Mouse (Mus musculus): ENCODE results near the gene Tmem108. TPM values are rescaled to one million over a fixed set of nuclear protein-coding genes. Genes with fewer than 3 reads are reported as not detected.

Gene Tmem108
- polyA plus RNA-seq, 1 experiment from 2014 or later = 4.6 TPM

GRCm38 (mm10) chr9:103471784-103472183 is 289.9 kb downstream of the Tmem108 start:
- no peak for ATAC-seq
- Histone ChIP-seq H3K4me1 (peaks cover 11% of the 10 kb centered on the region), H3K27ac (no peak overlapping the region), H3K4me3 (no peak overlapping the region), H3K27me3 (replicated peaks) (no peaks in the 10 kb centered on the region), H3K9me3 (replicated peaks) (no peaks in the 10 kb centered on the region), H3K4me2 (no peak overlapping the region), H3K36me3 (no peaks in the 10 kb centered on the region), H3K9ac (no peak overlapping the region)
- 44% methylated on average over 11 of the region's 11 CpGs for WGBS (ENCODE audit: insufficient replicate concordance)

- Histone ChIP-seq H3K9me3 (replicated peaks) (no peaks in the 10 kb centered on the region), H3K36me3 (no peaks in the 10 kb centered on the region), H3K9ac (no peak overlapping the region), H3K27me3 (replicated peaks) (no peaks in the 10 kb centered on the region), H3K27ac (no peak overlapping the region), H3K4me1 (peaks cover 9% of the 10 kb centered on the region), H3K4me3 (no peak overlapping the region), H3K4me2 (no peak overlapping the region)
- no peak; the same call in 1 of the 2 replicates for ATAC-seq
- 47% methylated on average over 5 of the region's 5 CpGs for WGBS (ENCODE audit: insufficient replicate concordance)
Observed at GRCm38 (mm10) chr9:103469516-103469915, 292.1 kb downstream of the Tmem108 start.

GRCm38 (mm10) chr9:103468911-103469310 is 292.7 kb downstream of the Tmem108 start:
- ATAC-seq = no peak
- no peaks in the 10 kb centered on the region for H3K36me3 ChIP-seq
- 49% methylated on average over 7 of the region's 7 CpGs for WGBS (ENCODE audit: insufficient replicate concordance)
- no peaks in the 10 kb centered on the region for H3K27me3 ChIP-seq (replicated peaks)
- H3K27ac ChIP-seq = no peak overlapping the region
- peaks cover 3% of the 10 kb centered on the region; the same call in 1 of the 2 replicates for H3K4me1 ChIP-seq
- no peaks in the 10 kb centered on the region for H3K9me3 ChIP-seq (replicated peaks)
- no peak overlapping the region for H3K9ac ChIP-seq
- H3K4me3 ChIP-seq = no peak overlapping the region
- H3K4me2 ChIP-seq = no peak overlapping the region

- no peaks in the 10 kb centered on the region for H3K4me1 ChIP-seq
- 77% methylated on average over 13 of the region's 13 CpGs for WGBS (ENCODE audit: insufficient replicate concordance)
- no peak for ATAC-seq
Observed at GRCm38 (mm10) chr9:103465711-103466220, 295.9 kb downstream of the Tmem108 start.

GRCm38 (mm10) chr9:103465293-103465692 is 296.3 kb downstream of the Tmem108 start:
- H3K9me3 ChIP-seq (replicated peaks) = no peaks in the 10 kb centered on the region
- 35% methylated on average over 1 of the region's 1 CpGs for WGBS (ENCODE audit: insufficient replicate concordance)
- no peak for ATAC-seq

More at GRCm38 (mm10) chr9:103465711-103466220, 295.9 kb downstream of the Tmem108 start:
- no peak overlapping the region for H3K9ac ChIP-seq
- H3K36me3 ChIP-seq = no peaks in the 10 kb centered on the region
- no peak overlapping the region for H3K27ac ChIP-seq
- no peaks in the 10 kb centered on the region for H3K27me3 ChIP-seq (replicated peaks)
- H3K9me3 ChIP-seq (replicated peaks) = no peaks in the 10 kb centered on the region
- H3K4me3 ChIP-seq = no peak overlapping the region
- no peak overlapping the region for H3K4me2 ChIP-seq

GRCm38 (mm10) chr9:103463833-103464232 is 297.8 kb downstream of the Tmem108 start:
- no peak for ATAC-seq
- H3K4me1 ChIP-seq = no peaks in the 10 kb centered on the region
- 76% methylated on average over 6 of the region's 6 CpGs for whole genome bisulfite sequencing (ENCODE audit: insufficient replicate concordance)
- no peaks in the 10 kb centered on the region for H3K36me3 ChIP-seq
- no peaks in the 10 kb centered on the region for H3K27me3 ChIP-seq (replicated peaks)
- H3K9ac ChIP-seq = no peak overlapping the region
- H3K27ac ChIP-seq = no peak overlapping the region
- no peak overlapping the region for H3K4me2 ChIP-seq
- H3K9me3 ChIP-seq (replicated peaks) = no peaks in the 10 kb centered on the region
- no peak overlapping the region for H3K4me3 ChIP-seq

More at GRCm38 (mm10) chr9:103465293-103465692, 296.3 kb downstream of the Tmem108 start:
- Histone ChIP-seq H3K4me1 (no peaks in the 10 kb centered on the region), H3K27me3 (replicated peaks) (no peaks in the 10 kb centered on the region), H3K9ac (no peak overlapping the region), H3K27ac (no peak overlapping the region), H3K4me3 (no peak overlapping the region), H3K4me2 (no peak overlapping the region), H3K36me3 (no peaks in the 10 kb centered on the region)

GRCm38 (mm10) chr9:103459839-103460238 is 301.8 kb downstream of the Tmem108 start:
- H3K4me1 ChIP-seq = no peaks in the 10 kb centered on the region
- H3K9me3 ChIP-seq (replicated peaks) = no peaks in the 10 kb centered on the region
- ATAC-seq = no peak
- no peak overlapping the region for H3K9ac ChIP-seq
- no peaks in the 10 kb centered on the region for H3K36me3 ChIP-seq
- H3K27me3 ChIP-seq (replicated peaks) = no peaks in the 10 kb centered on the region
- 42% methylated on average over 2 of the region's 2 CpGs for WGBS (ENCODE audit: insufficient replicate concordance)
- no peak overlapping the region for H3K4me3 ChIP-seq
- no peak overlapping the region for H3K27ac ChIP-seq
- H3K4me2 ChIP-seq = no peak overlapping the region

- Histone ChIP-seq H3K27me3 (replicated peaks) (no peaks in the 10 kb centered on the region), H3K4me3 (no peak overlapping the region), H3K9ac (no peak overlapping the region), H3K4me1 (no peaks in the 10 kb centered on the region), H3K27ac (no peak overlapping the region), H3K4me2 (no peak overlapping the region), H3K9me3 (replicated peaks) (no peaks in the 10 kb centered on the region), H3K36me3 (no peaks in the 10 kb centered on the region)
- WGBS (ENCODE audit: insufficient replicate concordance) = 58% methylated on average over 1 of the region's 1 CpGs
- ATAC-seq = no peak
Observed at GRCm38 (mm10) chr9:103459307-103459706, 302.3 kb downstream of the Tmem108 start.

- no peak overlapping the region for H3K4me3 ChIP-seq
- no peaks in the 10 kb centered on the region for H3K27me3 ChIP-seq (replicated peaks)
- H3K36me3 ChIP-seq = no peaks in the 10 kb centered on the region
- no peak for ATAC-seq
- 0 out of 2 replicates have a peak, but pooled peaks cover 2% of the 10 kb centered on the region for H3K9me3 ChIP-seq (replicated peaks)
- WGBS (ENCODE audit: insufficient replicate concordance) = 33% methylated on average over 6 of the region's 6 CpGs
- no peak overlapping the region for H3K27ac ChIP-seq
- H3K4me2 ChIP-seq = no peak overlapping the region
- H3K4me1 ChIP-seq = 0 out of 2 replicates have a peak, but pooled peaks cover 3% of the 10 kb centered on the region
- H3K9ac ChIP-seq = no peak overlapping the region
Observed at GRCm38 (mm10) chr9:103449651-103450050, 312.0 kb downstream of the Tmem108 start.

- no peak overlapping the region for H3K4me2 ChIP-seq
- H3K36me3 ChIP-seq = no peaks in the 10 kb centered on the region
- H3K4me3 ChIP-seq = no peak overlapping the region
- no peak overlapping the region for H3K9ac ChIP-seq
- H3K9me3 ChIP-seq (replicated peaks) = 0 out of 2 replicates have a peak, but pooled peaks cover 5% of the 10 kb centered on the region
- 24% methylated on average over 7 of the region's 7 CpGs for WGBS (ENCODE audit: insufficient replicate concordance)
- ATAC-seq = no peak
- H3K27ac ChIP-seq = no peak overlapping the region
- H3K27me3 ChIP-seq (replicated peaks) = no peaks in the 10 kb centered on the region
- H3K4me1 ChIP-seq = 0 out of 2 replicates have a peak, but pooled peaks cover 3% of the 10 kb centered on the region
Observed at GRCm38 (mm10) chr9:103449092-103449491, 312.5 kb downstream of the Tmem108 start.

- H3K27ac ChIP-seq = no peak overlapping the region
- H3K36me3 ChIP-seq = no peaks in the 10 kb centered on the region
- H3K27me3 ChIP-seq (replicated peaks) = no peaks in the 10 kb centered on the region
- H3K9ac ChIP-seq = no peak overlapping the region
- no peak overlapping the region for H3K4me3 ChIP-seq
- H3K9me3 ChIP-seq (replicated peaks) = 0 out of 2 replicates have a peak, but pooled peaks cover 5% of the 10 kb centered on the region
- H3K4me1 ChIP-seq = no peaks in the 10 kb centered on the region
- H3K4me2 ChIP-seq = no peak overlapping the region
- no peak for ATAC-seq
- 74% methylated on average over 5 of the region's 5 CpGs for WGBS (ENCODE audit: insufficient replicate concordance)
Observed at GRCm38 (mm10) chr9:103444656-103445055, 317.0 kb downstream of the Tmem108 start.

GRCm38 (mm10) chr9:103443824-103444185 is 317.8 kb downstream of the Tmem108 start:
- no peak overlapping the region for H3K9ac ChIP-seq
- H3K36me3 ChIP-seq = no peaks in the 10 kb centered on the region
- H3K4me2 ChIP-seq = no peak overlapping the region
- no peaks in the 10 kb centered on the region for H3K4me1 ChIP-seq
- ATAC-seq = no peak
- 0 out of 2 replicates have a peak, but pooled peaks cover 5% of the 10 kb centered on the region for H3K9me3 ChIP-seq (replicated peaks)
- no peaks in the 10 kb centered on the region for H3K27me3 ChIP-seq (replicated peaks)
- H3K27ac ChIP-seq = no peak overlapping the region
- WGBS (ENCODE audit: insufficient replicate concordance) = 69% methylated on average over 7 of the region's 7 CpGs
- H3K4me3 ChIP-seq = no peak overlapping the region
